Mouse (Mus musculus): ENCODE data around the gene Gsta2.
"Not testable (repeated sequence)": the region's sequence is repeated elsewhere in the genome, so short reads cannot be mapped to it uniquely, and the experiment has no call there.

DNA sequence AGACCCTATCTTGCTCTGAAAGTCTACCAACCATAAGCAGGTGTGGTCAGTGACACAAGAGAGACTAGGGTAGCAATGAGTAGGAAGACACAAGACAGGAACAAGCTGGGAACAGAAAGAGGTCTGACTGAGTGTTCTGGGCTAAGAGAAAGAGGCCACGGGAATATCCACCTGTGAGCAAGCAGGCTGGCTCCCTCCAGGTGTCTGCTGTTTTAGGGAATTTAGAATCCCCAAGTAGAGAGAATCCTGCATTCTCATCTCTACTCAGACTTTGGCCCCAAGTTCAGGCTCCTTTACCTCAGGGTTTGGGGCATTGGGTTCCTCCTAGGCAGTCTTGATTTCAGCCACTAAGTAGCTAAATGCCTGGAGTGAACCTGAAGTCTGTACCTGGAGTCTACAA is 28.3 kb downstream of the Gsta2 start, which contains the start of gene Omt2b:
- TF ChIP-seq CTCF, EP300 (IDR thresholded peaks at IDR 0.05; ENCODE audit: low read depth): not testable (repeated sequence)

All from liver, postnatal 0 days (tissue).